Comparison of ENCODE assay signal across 8 mouse cellular contexts in genomic region chr11:5259944-5260598, GRCm38 (mm10). TPM values are rescaled to one million over a fixed set of nuclear protein-coding genes. Genes with fewer than 3 reads are reported as not detected.
DNase-seq lines count a peak whose midpoint lies in the region; ATAC-seq lines count a peak whose summit lies in the region.

No protein-coding gene starts in this region.

- H3K27me3 ChIP-seq in heart, embryonic 10.5 days (ENCODE audit: insufficient read depth, poor library complexity, severe bottlenecking) = peaks cover 6% of the 10 kb centered on the region; the same call in 1 of the 2 replicates
- H3K27me3 ChIP-seq in hindbrain, embryonic 14.5 days (ENCODE audit: control insufficient read depth, insufficient read depth, low read length) = no peaks in the 10 kb centered on the region
- no peaks in the 10 kb centered on the region for H3K27me3 ChIP-seq in midbrain, embryonic 16.5 days (ENCODE audit: control insufficient read depth, insufficient read depth, low read depth, low read length)

- 58% methylated on average over 10 of the region's 10 CpGs for WGBS in heart, embryonic 10.5 days
- WGBS in hindbrain, embryonic 14.5 days = 60% methylated on average over 10 of the region's 10 CpGs
- WGBS in midbrain, embryonic 16.5 days = 54% methylated on average over 10 of the region's 10 CpGs

- no peak for ATAC-seq in hindbrain, embryonic 14.5 days (ENCODE audit: low FRiP score)
- no peak for ATAC-seq in midbrain, embryonic 16.5 days

- no peaks in the 10 kb centered on the region for H3K36me3 ChIP-seq in heart, embryonic 10.5 days
- no peaks in the 10 kb centered on the region for H3K36me3 ChIP-seq in hindbrain, embryonic 14.5 days (replicated peaks; ENCODE audit: control insufficient read depth, insufficient read depth)
- H3K36me3 ChIP-seq in midbrain, embryonic 16.5 days (ENCODE audit: control insufficient read depth, insufficient read depth, low read length) = no peaks in the 10 kb centered on the region

- no peaks in the 10 kb centered on the region for H3K9me3 ChIP-seq in heart, embryonic 10.5 days
- H3K9me3 ChIP-seq in hindbrain, embryonic 14.5 days (ENCODE audit: control insufficient read depth, low read length) = no peaks in the 10 kb centered on the region
- H3K9me3 ChIP-seq in midbrain, embryonic 16.5 days (replicated peaks; ENCODE audit: control insufficient read depth, low read length, poor library complexity, severe bottlenecking) = no peaks in the 10 kb centered on the region

- H3K4me2 ChIP-seq in hindbrain, embryonic 14.5 days (replicated peaks) = peak overlapping the region; percentile 83
- peak overlapping the region; percentile 90 for H3K4me2 ChIP-seq in midbrain, embryonic 16.5 days (ENCODE audit: low read length)

- no peak overlapping the region for H3K9ac ChIP-seq in hindbrain, embryonic 14.5 days
- no peak overlapping the region for H3K9ac ChIP-seq in midbrain, embryonic 16.5 days (ENCODE audit: low read depth, low read length)

- no peak for DNase-seq in heart, embryonic 10.5 days (ENCODE audit: low spot score)
- no peak for DNase-seq in heart, postnatal 4 days
- DNase-seq in T-cell, adult 2 months (ENCODE audit: low spot score) = peak; percentile 63
- DNase-seq in hindbrain, embryonic 14.5 days (ENCODE audit: low spot score) = no peak
- DNase-seq in adrenal gland, postnatal 4 days (ENCODE audit: low spot score in 2 of 2) = no peak
- DNase-seq in right cerebral cortex, postnatal 10 days (ENCODE audit: low spot score in 2 of 2) = no peak
- no peak for DNase-seq in layer of hippocampus, postnatal 10 days (ENCODE audit: low spot score in 2 of 2)

- no peak overlapping the region; the same call in 1 of the 2 replicates for H3K27ac ChIP-seq in heart, embryonic 10.5 days
- no peak overlapping the region for H3K27ac ChIP-seq in hindbrain, embryonic 14.5 days
- no peak overlapping the region for H3K27ac ChIP-seq in midbrain, embryonic 16.5 days (ENCODE audit: low read length)

- peaks cover 50% of the 10 kb centered on the region for H3K4me1 ChIP-seq in heart, embryonic 10.5 days
- peaks cover 18% of the 10 kb centered on the region for H3K4me1 ChIP-seq in hindbrain, embryonic 14.5 days (replicated peaks; ENCODE audit: control insufficient read depth, insufficient read depth, low read length)
- peaks cover 14% of the 10 kb centered on the region; the same call in 1 of the 2 replicates for H3K4me1 ChIP-seq in midbrain, embryonic 16.5 days (ENCODE audit: control insufficient read depth, insufficient read depth, low read length)

- H3K4me3 ChIP-seq in heart, embryonic 10.5 days = peak overlapping the region; percentile 95
- peak overlapping the region; percentile 83; the same call in 1 of the 2 replicates for H3K4me3 ChIP-seq in hindbrain, embryonic 14.5 days (replicated peaks; ENCODE audit: low read length)
- H3K4me3 ChIP-seq in midbrain, embryonic 16.5 days (ENCODE audit: low read depth, low read length) = no peak overlapping the region

RNA-seq across cellular contexts. Expression of gene Kremen1, which starts 1.3 kb away (rescaled TPM):
- 18.3 and 34.4 TPM in 2 replicates for polyA plus RNA-seq in heart, embryonic 10.5 days (2016; fragmentation: Nextera tagmentation; extraction: Ambion mirVana)
- 10 to 100 TPM; 75.7 to 76.7 TPM for total RNA-seq in heart, postnatal 4 days (2021)
- 3.9 and 5.7 TPM in 2 replicates for polyA plus RNA-seq in hindbrain, embryonic 14.5 days (2014; fragmentation: Nextera tagmentation; extraction: Ambion mirVana)
- polyA plus RNA-seq in midbrain, embryonic 16.5 days (2015; fragmentation: Nextera tagmentation; extraction: Ambion mirVana) = 4.0 and 4.8 TPM in 2 replicates
- total RNA-seq in adrenal gland, postnatal 4 days (2021) = 10 to 100 TPM; 26.9 to 27.2 TPM
- total RNA-seq in layer of hippocampus, postnatal 10 days (2021) = 10 to 100 TPM; 10.8 to 11.0 TPM
